Mouse (Mus musculus): ENCODE results near the gene Wipf1.

DNA sequence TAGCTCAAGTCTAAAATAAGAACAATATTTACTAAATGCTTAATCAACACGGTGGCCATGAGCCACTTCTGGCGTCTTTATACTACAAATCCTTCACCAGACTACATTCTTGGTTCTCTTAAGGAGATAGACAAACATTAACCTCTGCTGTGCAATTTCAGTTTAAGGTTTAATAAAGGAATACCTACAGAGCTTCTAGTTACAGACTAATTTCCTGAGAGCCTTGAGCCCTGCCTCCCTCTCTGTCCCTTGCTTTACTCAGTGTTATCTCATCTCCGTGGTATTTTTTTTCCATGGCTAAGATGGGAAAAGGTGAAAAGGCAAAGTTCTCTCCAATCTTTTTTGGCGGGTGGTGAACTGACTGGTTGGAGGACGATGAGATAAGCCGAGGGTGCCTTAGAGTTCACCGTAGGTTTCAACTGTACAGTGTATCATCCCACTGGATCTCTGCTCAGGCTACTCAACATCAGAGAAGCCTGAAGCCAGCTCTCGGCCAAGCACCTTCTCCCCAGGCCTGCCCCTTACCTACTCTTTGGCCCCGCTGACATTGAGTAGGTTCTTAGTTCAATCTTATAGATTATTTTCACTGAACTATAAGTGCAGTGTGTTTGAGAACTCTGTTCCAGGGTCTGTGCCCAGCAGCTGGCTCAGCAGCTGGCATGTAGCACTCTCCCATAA lies 149.1 kb downstream of the Wipf1 start:
- no peak for TF ChIP-seq CTCF (IDR thresholded peaks at IDR 0.05; ENCODE audit: low read depth, low read length)
- TF ChIP-seq POLR2A (IDR thresholded peaks at IDR 0.05; ENCODE audit: borderline replicate concordance, low read depth, low read length) = no peak
